Mouse (Mus musculus): ENCODE data around the gene Dapk2. TPM values are rescaled to one million over a fixed set of nuclear protein-coding genes. Genes with fewer than 3 reads are reported as not detected.

Dapk2 gene
- total RNA-seq, 2 experiments from 2014 or later: 0.87 to 0.94 TPM

DNA sequence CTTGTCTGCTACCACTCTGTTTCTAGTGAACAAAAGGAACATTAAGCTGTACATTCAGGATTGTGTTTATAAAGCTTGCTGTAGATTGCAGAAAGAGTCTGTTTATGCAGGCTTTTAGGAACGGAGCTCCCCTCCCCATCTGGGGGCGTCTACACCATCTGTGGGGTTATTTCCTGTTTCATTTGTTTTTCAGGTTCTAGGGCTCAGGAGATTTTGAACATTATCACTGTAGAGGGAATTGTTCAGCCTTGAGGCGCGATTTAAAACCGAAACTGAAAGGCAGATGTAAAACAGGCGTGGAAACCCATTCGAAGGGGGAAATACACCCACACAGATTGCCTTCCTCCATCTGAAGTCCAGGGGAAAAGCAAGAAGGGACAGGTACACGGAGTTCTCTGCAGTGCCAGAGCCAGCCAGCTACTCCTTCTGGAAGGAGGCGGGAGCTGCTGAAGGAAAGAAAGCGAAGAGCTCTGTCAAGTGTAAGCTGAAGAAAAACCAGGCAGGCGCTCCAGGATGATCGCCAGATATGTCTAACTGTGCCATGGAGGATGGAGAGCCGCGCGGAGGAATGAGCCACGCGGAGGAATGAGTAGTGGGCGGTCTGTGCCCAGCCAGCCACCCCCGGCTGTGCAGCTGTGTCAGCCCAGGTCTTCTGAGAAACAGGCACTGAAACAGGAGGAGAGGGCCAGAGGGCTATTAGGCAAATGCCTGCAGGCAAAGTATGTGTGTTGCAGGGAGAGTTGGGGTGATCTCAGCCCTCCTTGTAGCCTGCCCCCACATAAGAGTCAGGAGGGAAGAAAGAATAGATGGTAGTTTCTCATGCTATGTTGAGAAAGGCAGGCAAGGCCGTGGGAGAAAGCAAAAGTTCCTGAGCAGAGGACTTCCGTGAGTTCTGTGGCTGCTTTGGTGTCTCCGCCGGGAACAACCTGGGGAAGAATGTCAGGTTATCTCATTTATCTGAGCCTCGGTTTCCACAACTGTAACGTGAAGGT is 147.4 kb downstream of the Dapk2 start:
- peak; percentile 49 to 67 for DNase-seq (ENCODE audit: low spot score in 2 of 2)

DNA sequence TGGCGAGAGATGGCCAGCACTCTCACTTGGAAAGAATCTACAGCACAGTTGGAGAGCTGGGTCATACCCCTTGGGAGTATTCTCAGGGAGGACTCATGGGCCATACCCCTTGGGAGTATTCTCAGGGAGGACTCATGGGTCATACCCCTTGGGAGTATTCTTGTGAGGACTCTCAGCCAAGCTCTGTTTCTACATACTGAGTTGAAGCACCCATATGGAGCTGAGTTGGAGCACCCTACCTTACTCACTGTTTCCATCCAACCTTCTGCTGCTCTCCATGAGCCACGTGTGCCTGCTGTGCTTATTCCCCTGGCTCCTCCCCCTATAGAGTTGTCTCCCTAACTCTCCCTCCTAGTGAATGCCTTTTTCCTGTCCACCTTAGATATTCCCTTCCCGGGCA is 148.4 kb downstream of the Dapk2 start:
- no peak for DNase-seq (ENCODE audit: low spot score in 2 of 2)

DNA sequence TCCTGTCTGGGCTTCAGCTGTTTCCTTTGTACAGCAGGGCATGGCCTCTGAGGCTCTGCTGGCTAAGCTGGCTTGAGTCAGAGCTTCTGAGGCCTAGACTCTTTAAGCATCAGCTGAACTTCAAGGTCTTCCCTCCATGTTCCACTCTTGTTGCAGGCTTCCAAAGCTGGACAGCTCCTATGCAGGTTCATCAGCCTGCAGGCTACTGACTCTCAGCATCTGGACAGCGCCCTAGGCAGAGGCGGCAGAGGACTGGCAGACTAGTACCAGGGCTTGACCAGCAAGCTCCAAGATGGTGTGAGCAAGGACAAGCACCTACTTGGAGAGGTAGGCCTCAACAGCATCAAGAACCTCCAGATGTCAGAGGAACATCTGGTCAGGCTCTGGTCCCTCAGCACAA is 149.3 kb downstream of the Dapk2 start:
- peak in 1 of 2 experiments; percentile 15 for DNase-seq (ENCODE audit: low spot score in 2 of 2)

DNA sequence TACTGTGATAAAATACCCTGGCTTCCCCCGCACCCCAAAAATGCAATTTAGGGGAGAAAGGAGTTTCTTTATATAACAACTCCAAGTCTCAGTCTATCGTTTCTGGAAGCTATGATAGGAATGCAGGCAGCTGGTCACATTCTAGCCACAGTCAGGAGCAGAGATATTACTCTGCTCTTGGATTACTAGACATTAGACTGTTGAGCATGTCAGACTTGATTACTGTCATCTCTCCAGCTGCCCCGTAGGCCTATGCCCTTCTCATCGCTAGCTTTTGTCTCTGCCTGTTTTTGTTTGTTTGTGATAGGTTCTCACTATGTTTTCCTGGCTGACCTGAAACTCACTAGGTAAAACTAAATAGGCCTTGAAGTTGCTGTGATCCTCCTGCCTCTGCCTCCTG is 150.7 kb downstream of the Dapk2 start:
- no peak for DNase-seq (ENCODE audit: low spot score in 2 of 2)

DNA sequence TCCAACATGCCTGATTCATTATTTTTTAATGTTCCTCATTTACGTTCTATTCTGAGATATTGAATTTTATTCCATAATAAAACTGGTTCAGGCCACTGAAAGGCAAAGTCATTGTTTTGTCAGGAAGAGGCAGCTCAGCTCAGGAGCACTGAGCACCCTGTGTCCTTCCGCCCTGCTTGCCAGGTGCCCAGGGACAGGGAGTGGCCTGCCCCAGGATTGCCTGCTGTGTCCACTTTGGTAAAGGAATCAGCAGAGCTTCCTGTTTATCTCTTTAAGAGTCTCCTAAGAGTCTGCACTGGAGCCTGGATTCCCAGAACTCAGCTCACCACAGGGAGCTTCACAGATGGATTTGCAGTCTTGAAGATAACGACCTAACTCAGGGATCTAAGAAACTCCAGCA is 153.4 kb downstream of the Dapk2 start:
- DNase-seq (ENCODE audit: low spot score in 2 of 2): peak in 1 of 2 experiments; percentile 13

DNA sequence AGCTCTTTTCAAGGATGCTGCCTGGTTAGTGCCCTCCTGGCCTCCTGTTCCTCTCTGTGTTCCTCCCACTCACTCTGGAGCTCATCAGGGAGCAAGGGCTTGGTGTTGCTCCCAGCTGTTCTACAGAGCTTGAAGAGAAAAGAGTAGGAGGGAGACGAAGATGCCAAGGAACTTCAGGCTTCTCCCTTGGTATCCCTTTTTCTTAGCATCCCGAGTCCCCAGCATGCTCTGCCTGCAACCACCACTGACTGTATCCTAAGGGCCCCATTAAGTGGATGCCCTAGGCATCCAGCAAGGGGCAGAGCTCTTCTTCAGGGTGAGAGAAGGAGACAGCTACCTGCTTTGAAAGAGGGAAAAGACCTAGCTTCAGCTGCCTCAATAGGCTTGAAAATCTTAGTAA is 158.6 kb downstream of the Dapk2 start:
- no peak for DNase-seq (ENCODE audit: low spot score in 2 of 2)

Other genes starting within 250 kb of the Dapk2 start
- 10 to 100 TPM; 35.7 to 39.0 TPM for gene Trip4, start 249.4 kb upstream of the Dapk2 start, total RNA-seq (2021)
- 10 to 100 TPM; 49.6 to 50.7 TPM for gene Csnk1g1, start 249.3 kb upstream of the Dapk2 start, total RNA-seq (2021)
- 100 to 1,000 TPM; 268 to 273 TPM for gene Ppib, start 98.0 kb upstream of the Dapk2 start, total RNA-seq (2021)
- 1 to 10 TPM; 7.7 to 7.9 TPM for gene Snx22, start 88.5 kb upstream of the Dapk2 start, total RNA-seq (2021)
- gene Snx1, start 31.6 kb upstream of the Dapk2 start, total RNA-seq (2021): 10 to 100 TPM; 55.2 to 56.4 TPM
- 10 to 100 TPM; 27.2 to 28.9 TPM for gene Ciao2a, start 31.6 kb upstream of the Dapk2 start, total RNA-seq (2021)
- 100 to 1,000 TPM; 114 to 122 TPM for gene Herc1, start 192.2 kb downstream of the Dapk2 start, total RNA-seq (2021)

Measured in layer of hippocampus, postnatal 10 days (tissue).